Mouse (Mus musculus) cerebellum, postnatal 10 days (tissue): ENCODE measurements at regions not wholly inside any gene's neighbourhood (a gene's known extent, or its start where the extent isn't known, plus 50 kb on each side); places are given as distances from the start of the nearest gene placed in this dataset.

Experiments used
- DNase-seq, 2 experiments: peaks; one replicate each; pipeline ENCODE4 v3.0.0; 2021; ENCODE audit warnings: mixed read lengths in 2 of 2

GRCm38 (mm10) chr11:92967288-92967687 is 130.5 kb upstream of the Car10 start:
- DNase-seq, result peak in 1 of 2 experiments; percentile 42

DNA sequence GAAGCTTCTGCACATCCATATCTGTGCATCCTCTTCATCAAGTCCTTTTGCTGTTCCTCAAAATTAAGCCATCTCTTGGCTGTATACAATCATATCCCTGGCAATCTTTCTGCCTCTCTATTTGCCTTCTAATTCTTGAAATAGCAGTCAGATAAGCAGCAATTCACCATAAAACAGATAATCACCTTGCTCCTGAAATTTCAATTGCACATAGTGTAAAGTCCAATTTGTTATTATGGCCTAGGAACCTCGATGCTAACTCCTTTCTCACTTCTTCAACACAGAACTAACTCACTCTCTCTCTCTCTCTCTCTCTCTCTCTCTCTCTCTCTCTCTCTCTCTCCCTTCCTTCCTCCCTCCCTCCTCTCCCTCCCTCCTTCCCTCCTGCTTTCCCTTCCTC is 98.2 kb upstream of the Car10 start:
- DNase-seq, result no peak

- DNase-seq, result peak; percentile 33 to 38
Measured at GRCm38 (mm10) chr11:93005991-93006390, 91.8 kb upstream of the Car10 start.

- DNase-seq, result peak in 1 of 2 experiments; percentile 1
Measured at GRCm38 (mm10) chr11:93025981-93026380, 71.8 kb upstream of the Car10 start.

DNA sequence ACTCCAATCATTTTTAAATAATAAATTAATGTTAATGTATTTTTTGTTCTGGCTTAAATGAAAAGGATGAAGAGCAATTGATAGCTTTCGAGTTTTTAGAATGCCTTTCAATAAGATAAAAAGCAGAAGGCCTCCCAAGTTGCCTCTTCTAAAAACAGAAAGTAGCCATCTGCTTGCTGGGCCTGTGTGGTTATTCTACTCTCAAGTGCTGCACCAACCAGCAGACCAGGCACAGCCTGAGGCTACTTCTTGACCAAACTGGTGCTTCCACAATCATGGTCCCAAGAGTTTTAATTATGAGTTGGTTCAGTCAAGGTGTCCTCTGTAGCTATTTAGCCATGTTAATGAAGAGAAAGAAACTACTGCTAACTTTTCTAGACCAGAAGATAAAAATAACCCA is 62.3 kb upstream of the Car10 start:
- DNase-seq, result no peak

GRCm38 (mm10) chr11:93037846-93038245 is 60.0 kb upstream of the Car10 start:
- peak in 1 of 2 experiments; percentile 4 for DNase-seq

- DNase-seq, result no peak
Measured at GRCm38 (mm10) chr11:93039325-93039724, 58.5 kb upstream of the Car10 start.

- no peak for DNase-seq
Measured at GRCm38 (mm10) chr11:93040816-93041215, 57.0 kb upstream of the Car10 start.

GRCm38 (mm10) chr11:93044998-93045397 is 52.8 kb upstream of the Car10 start:
- peak; percentile 2 to 15 for DNase-seq
